Mouse (Mus musculus) kidney, postnatal 36 days (tissue): Measurements from ENCODE around the gene Barhl2.
A peak's percentile ranks its signal among the peaks of the same experiment; 100 is the strongest.

Source experiments
- DNase-seq, 2 experiments: peaks; one replicate each; pipeline ENCODE4 v3.0.0; 2021 to 2022; ENCODE audit warnings: mixed read lengths in 2 of 2

Gene Barhl2

DNA sequence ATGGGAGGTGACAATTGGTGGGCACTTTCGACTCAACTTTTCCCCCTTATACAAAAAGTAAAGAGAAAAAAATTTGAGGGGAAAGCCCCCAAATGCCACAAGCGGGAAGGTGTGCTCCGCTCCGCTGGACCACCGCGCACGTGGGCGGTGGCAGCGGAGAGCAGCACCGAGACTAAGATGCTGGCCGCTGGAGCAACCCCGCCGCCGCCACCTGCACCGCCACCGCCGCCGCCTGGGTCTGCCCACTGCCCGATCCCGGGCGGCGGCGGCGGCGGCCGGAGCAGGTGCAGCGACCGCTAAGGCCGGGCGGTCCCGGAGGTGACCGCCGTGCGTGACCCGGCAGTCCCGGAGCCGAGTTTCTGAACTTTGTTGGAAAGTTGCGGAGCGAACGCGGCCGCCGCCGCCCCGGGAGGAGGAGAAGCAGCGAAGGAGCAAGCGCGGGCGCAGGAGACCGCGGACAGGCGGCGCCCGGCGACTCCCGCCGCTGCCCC, at the start of gene Barhl2:
Gene Barhl2 (minus strand): TSS at position 181 of the 491 bp plus-strand sequence.
- DNase-seq, result no peak

DNA sequence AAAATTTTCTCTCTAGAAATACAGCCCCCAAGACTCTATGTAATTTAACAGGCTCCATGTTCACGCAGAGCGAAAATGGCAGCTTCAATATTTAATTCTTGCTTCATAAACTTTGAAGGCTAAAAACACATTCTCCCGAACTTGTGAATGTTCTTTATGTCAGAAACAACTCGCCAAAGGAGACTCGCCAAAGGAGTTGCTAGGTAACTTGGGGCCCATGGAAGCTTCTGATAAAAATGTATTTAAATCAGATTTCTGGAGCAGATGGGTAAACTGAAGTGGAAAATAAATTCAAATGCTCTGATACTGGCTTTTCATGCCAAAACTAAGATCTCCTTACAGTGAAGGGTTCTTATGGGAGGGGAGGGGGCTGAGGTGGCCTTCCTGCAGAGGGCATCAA, 48.1 kb upstream of the Barhl2 start:
- no peak for DNase-seq

DNA sequence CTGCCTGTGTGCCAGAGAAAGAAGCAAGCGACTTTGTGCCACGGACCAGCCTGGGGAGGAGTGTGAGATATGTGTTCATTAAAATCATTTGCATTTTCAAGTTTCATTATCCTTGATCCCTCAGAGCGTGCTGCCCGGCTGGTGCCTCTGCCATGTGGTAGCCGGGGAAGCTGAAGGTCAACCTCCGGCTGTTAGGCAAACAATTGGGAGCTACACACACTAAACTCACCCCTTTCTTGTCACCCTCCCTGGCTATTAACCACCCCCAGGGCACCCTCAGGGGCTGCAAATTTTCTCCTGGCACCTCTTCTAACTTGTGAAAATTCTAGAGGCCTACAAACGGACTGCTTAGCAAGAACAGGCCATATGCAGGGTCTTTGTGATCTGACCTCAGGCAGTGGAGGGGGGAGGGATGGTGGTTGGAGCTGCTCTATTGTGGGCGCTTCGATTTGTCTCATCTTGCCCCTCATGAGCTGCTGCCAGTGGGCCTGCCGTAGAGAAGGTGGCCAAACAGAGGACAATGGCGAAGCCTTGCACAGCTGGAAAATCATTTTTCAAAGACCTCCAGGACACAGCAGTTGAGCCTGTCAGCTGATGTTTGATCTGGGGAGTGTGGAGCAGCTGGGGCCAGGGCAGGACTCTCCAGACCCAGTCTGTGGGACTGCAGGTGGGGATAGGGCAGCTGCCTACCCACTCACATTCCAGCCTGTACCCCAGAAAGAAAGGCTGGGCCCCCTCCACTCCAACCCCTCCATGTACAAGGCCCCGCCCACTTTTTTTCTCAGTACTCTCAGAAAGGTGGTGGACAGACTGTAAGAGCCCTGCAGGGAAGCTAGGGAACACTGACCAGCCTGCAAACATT, 44.9 kb upstream of the Barhl2 start:
- no peak for DNase-seq

DNA sequence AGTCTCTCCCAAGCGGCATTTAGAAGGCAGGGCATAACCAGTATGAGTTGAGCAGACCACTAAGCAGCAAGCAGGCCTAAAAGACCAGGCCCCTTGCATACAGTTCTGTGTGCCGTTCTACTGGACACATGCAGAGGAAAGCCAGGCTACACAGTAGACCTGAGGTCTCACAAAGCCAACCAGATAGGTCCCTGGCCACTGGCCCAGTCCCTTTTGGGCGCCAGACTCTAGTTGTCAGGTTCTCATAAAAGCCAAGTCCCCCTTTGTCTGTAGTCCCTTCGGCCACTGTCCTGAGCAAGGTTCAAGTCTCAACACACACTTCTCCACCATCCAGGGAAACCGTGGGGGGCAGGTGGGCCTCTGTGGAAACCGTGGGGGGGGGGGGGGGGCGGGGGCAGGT, 44.3 kb upstream of the Barhl2 start:
- no peak for DNase-seq

DNA sequence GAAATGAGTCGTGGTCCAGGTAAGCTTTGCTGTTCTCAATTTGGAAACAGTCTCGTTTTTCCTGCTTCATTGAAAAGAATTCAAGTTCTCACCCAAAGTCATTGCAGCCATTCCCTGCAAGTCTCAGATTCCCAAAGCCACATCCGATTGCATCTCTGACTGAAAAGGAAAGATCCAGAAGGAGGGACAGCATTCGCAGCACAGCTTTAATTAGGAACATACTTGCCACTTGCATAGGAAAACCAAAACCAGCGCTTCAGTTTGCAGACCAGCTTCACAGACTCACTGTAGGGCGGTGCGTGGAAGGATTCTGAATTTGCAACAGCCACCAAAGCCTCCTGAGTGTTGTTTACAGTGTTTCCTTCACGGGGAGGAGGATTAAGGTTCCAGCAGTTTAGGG, 33.8 kb upstream of the Barhl2 start:
- DNase-seq, result no peak

DNA sequence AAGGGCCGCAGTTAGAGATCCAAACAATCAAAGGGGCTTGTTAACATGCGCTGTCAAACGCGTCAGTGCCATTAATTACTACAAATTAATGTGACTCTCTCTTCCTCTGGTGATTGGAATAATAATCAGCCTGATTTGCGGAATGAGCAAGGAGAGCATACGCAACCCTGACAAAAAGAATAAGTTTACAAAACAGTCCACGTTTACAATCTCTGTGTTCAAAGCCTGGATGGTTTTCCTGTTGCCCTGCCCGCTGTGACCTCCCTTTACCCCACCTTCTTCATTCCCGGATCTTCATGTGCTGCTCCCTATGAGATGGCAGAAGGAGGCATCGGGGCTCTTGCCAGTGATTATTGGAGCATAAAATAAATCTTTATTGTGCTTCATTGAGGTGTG, 14.1 kb upstream of the Barhl2 start:
- DNase-seq, result no peak

DNA sequence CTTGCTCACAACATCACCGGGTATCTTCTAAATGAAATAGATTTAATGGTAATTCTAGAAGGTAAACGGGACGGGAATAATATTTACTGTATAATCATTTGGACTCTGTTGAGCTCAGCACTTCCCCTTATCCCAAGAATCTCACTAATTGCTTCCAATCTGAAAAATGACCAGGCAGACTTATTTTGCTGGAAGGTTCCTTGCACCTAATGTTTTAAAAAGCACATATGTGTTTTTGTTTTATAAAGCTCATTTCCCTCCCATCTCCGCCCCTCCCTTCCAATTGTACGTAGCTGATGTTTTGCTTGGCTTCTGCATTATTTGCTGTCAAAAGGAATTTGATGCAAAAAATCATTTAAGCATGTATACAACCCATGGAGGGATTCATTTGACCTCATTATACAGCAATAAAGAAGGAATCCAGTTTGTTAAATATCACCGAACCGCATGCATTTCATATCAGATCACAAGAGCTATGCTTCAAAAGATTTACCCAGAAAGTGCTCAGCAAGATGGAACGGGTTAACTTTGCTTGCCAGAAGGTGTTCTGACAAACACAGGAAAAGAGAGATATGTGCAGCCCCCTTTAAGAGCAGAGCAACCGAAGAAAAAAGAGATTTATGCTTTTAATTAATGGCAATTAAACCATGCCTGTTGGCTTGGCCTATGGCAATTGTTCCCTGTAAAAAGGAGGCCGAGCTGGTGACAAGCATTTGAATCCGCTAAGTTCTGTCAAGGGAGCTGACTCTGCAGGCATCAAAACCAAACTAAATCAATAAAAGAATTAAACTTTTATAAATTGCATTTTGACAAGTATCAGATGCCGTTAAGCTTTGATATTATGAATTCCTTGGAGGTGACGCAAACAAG, 13.5 kb upstream of the Barhl2 start:
- no peak for DNase-seq

DNA sequence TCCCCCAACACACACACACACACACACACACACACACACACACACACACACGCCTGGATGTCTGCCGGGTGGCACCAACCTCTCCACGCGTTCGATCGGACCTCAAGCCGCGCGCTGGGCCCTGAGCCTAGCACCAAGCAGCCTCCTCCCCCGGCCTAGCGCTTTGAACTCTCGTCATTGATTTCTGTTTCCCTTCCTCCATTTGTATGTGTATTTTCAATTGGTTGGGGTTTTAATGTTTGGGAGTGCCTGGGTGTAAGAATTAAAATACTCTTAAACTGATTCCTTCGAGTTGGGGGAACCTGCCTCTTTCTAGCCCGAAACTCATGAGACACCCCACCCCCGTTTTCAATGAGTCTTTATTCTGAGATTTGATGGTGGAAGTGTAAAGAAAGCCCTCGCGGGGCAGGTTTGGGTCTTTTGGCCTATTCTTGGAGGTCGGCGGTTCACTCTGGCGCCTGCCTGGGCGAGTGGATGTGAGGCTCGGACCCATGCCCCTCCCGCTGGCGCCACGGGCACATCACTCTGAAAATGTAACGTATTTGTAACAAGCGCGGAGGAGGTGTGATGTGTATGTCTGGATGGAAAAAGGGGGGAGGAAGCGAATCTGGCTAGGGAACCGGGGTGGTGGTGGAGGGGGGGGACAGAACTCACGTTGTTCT, 7.3 kb upstream of the Barhl2 start:
- DNase-seq, result no peak

DNA sequence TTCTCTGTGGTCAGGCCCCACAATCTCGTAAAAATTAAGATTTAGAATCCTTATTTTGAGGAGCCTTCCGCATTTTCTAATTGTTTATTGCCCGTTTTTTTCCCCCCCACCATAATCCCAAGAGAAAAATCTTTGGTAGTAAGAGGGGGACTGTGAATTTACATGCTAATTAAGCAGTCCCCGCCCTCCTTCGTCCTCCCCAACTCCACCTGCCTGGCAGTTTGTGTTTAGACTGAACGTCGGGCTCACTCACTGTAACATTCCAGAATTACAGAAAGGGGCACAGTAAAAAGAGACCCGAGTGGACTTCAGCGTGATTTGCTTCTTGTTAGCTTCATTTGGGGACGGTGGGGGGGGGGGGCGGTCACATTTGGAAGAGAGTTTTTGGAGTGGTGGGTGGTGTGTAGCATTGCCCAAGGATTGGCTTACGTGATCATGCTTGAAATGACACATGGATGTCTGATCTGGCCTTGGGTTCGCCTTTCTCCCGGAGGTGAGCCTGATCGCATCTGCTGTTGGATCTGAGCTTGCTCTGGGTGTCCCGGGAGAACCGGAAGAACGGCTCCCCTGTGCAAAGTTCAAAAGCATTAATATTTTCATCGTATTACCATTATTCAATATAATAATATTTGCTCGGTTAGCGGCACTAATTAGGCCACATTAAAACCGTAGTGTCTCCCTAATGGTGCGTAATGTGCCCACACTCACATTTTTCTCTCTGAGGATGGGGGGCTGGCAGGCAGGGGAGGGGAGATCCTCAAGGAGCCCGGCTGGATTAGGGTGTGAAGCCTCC, 6.6 kb upstream of the Barhl2 start:
- DNase-seq, result no peak

DNA sequence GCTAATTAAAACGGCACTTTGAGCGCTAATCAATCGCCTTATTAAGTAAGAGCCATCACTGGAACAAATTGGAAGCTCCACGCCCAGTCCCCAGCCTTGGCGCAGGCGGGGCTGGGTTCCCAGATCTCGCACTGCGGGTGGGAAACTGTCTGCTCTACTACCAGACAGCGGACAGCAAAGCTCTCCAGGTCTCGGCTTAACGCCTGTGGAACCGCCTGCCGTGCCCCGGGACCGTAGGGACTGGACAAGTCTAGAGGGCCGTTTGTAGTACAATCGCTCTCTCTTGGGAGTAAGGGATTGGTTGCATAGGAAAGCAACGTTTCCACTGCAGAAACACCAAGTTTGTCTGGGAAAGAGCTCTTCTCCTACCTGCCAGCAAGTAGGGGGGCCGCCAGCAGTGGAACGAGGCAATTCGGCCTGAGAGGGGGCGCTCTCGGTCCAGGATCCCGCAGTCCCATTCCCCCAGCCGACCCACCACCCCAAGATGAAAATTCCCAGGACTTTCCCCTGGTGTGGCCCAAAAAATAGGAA, 5.8 kb upstream of the Barhl2 start:
- no peak for DNase-seq

DNA sequence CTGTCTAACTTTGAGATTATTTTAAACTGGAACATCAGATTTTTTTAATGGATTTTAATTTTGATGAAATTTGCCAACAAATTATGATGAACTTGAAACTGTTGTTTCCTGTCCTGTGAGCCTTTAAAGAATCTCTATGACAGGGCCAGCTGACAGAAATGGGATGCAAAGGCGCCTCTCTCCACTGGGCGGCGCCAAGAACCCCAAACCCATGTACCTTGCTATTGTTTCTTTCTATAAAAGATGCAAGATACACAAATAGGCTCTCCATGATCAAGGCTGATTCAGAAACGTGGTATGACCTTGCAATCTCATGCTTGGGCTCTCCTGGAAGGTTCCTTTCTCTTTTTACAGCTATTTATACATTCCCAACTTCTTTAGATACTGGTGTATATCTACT, 3.9 kb upstream of the Barhl2 start:
- peak; percentile 31 to 69 for DNase-seq

DNA sequence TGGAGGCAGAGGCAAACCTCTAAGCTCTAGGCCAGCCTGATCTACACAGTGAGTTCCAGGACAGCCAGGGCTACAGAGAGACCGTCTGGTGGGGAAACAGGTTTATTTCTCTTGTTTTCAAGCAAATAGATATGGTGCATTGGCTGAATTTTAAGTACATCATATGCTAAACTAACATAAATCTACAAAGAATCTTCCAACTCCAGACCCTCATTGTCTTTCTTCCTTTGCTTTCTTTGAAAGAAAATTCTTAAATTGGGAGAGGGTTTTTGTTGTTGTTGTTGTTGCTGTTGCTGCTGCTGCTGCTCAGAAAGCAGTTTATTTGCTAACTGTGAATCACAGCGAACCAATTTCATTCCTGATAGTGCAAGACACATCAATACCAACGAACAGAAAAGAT, 3.5 kb upstream of the Barhl2 start:
- DNase-seq, result no peak

DNA sequence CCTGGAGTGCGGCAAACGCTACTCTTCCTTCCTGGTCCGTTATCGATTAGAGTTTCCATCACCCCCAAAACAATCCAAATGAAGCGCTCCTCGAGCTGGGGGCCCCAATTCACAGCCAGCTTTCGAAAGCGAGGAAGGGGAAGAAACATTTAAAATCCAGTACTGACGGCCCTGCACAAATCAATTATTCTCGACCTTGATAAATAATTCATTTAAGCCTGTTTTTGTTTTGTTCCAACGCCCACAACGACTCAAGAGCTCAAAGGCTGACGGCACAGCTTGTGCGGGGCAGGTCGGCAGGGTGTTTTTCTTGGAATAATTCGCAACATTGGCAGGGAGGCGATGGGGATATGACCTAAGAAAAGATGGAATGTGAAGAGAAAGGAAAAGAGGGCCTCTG, 2.6 kb upstream of the Barhl2 start:
- DNase-seq, result no peak

DNA sequence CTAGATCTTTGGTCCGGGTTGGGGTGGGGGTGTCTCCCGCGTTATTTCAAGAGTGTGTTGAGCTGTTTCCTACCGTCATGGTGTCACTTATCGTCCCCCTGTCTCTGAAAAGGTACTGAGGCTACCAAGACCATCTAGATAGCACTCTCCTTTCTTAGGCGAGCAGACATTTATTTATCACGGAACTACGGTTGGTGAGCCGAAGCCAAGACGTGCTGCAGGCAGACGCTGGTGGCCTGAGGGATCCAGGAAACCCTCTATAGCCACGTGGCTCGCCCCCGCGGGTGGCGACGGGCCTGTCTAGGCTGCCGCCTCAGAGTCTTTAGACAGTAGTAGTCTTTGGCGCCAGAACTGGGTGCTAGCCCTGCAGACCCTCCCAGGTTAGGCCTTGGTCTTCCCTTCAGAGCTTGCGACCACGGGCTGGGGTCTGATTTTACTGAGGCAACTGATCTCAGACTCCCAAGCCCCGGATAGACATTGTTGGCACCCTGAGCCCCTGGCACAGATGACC, 2.1 kb upstream of the Barhl2 start:
- DNase-seq, result no peak

DNA sequence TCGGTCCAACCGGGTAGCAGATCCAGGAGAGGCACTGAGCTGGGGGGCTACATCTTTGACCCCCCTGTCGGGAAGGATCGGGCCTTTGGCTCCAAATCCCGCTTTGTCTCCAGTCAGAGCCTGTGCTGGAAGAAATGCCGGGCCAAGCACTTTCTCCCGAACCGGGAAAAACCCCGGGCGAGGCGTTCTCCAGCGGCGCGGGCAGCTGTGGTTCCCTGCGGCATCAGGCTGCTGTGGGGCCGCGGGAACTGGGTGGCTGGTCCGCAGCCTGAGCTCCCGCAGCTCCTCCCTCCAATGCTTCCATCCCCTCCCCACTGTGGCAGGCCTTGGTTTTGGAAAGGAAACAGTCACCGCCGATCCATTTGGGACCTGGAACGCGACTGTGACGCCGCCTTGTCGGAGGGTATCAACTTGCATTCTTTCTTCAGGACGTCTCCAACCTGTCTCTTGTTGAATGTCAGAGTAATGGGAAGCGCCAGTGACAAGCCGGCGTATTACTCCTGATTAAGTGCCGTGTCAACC, 1.2 kb upstream of the Barhl2 start:
- no peak for DNase-seq

DNA sequence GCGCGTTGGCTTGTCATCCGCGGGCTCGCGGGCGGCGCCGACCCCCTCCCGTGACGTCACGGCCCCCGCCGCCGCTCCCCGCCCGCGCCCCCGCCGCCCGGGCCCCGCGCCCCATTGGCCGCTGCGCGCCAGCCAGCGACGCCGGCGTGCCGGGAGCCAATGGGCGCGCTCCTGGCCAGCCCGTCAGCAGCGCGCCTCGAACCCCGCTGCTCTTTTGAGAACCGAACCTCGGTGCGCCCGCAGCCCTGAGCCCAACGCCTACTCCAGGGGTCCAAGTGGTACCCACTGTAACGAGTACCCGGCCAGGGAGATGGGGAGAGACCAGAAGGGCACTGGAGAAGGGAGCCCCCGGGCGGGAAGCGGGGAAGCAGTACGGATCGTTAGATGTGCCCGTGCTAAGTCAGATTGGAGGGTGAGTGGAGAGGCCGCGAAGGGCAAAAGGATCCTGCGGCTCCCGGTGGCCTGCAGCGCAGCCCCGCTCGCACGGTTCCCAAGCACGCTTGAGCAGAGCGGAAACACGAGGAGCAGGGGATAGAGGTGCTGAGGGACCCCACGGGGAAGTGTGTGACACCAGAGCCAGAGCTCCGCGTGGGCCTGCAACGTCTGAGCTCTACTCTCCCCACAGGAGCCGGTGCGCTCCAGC, 632 bp upstream of the Barhl2 start:
- no peak for DNase-seq

DNA sequence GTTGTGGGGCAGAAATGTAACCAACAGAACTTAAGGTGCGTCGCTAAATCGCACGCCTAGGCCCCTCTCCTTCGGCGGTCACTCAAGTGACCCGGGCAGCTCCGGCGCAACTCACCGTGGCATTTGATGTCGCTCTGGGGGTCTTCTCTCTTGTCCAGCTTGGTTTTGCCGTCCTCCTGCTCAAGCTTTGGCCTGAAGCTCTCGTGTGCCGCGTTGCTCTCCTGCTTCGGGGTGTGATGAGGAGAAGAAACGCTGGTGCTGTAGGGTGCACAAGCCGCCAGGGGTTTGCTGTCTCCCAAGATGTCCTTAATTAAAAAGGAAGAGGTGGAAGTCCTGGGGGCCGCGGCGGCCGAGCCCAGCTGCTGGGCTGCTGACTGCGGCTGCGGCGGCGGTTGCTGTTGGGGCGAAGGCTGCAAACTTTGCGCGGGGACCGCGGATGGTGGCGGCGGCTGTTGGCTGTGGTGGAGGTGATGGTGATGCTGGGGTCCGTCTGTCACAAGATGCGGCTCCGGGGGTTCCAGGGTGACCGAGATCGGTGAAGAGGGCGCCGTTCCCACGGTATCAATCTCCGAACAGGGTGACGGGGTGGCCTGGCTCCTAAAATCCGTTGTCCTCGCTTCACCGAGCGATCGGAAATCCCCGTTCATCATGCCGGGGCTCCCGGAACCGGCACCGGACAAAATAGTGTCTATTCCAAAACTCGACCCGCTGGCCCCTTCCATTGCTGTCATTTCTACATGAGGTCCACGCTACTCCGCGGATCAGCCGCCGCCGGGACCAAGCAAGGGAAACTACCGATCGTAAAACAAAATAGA, 648 bp downstream of the Barhl2 start:
- no peak for DNase-seq

DNA sequence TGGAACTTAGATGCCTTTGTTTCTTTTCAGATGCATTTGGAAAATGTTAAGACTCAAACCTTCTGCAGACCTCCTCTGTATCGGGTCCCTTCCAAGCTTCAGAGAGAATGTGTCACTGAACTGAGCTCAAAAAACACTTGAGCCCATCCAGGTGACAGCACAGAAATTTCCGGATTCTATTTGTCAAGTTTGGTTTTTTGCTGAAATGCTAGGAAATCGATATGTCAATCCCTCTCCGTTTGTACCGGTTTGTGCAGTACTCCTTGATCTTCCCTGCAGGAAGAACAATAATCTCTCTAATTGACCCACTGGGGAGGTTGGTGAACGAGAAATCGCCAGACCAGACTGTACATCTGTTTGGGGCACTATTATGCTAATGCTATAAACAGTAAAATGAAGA, 2.0 kb downstream of the Barhl2 start:
- DNase-seq, result no peak

DNA sequence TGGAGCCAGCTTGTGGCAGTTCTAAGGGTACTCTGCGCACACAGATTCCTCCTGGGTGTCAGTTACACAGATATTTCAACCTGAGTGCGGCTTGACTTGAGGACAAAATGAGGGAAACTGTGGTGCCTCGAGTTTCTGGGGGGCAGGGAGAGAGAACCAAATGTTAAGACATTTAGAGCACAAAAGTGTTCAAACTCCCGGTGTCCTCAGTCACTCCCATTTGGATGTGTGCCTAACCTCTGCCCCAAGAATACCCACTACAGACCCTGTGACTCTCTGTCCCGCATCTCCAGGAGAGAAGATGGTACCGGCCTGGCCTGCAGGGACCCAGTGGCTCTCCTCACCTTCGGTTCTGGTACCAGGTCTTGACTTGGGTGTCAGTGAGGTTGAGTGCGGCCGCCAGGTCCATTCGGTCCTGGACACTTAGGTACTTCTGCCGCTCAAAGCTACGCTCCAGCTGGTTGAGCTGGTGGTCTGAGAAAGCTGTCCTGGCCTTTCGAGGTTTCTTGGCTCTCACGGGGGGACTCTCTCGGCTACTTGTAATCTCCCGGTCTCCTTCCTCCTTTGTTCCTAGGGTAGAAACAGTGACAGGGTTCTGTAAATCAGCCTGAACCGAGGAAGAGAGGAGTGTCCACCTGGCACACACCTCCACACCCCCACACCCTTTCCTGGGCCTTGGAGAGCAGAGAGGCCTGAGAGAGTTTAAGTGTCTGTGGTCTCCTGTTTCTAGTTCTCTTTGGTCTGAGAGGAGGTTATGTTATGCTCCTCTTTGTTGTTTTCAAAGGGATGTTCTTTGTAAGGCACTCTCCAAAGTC, 2.7 kb downstream of the Barhl2 start:
- no peak for DNase-seq
